In genomic region chr17:31541460-31541831, GRCm38 (mm10) we compare ENCODE assay signal across 10 mouse cellular contexts. TPM values are rescaled to one million over a fixed set of nuclear protein-coding genes. Genes with fewer than 3 reads are reported as not detected.
DNase-seq lines count a peak whose midpoint lies in the region; ATAC-seq lines count a peak whose summit lies in the region.
"Had no signal": no experiment of that assay in that cellular context is flagged by ENCODE, and none has a peak within 500 bp of the region (broad histone marks: within the 10 kb centered on the region; RNA-seq: fewer than 3 reads in every experiment).

No protein-coding gene starts in this region.

- DNase-seq in frontal cortex, postnatal 36 days (ENCODE audit: low spot score in 2 of 2), result peak; percentile 14 to 20
- no peak for DNase-seq in frontal cortex, postnatal 25 days (ENCODE audit: low spot score in 2 of 2)
- DNase-seq in adrenal gland, postnatal 10 days, result peak; percentile 63
- DNase-seq in gastrocnemius, postnatal 25 days, result peak; percentile 58
- no peak for DNase-seq in ovary, postnatal 36 days (ENCODE audit: low spot score)
- no peak for DNase-seq in thymus, postnatal 10 days (ENCODE audit: low spot score in 2 of 2)
- DNase-seq in cerebellum, postnatal 25 days, result no peak

- H3K36me3 ChIP-seq in limb, embryonic 12.5 days, result no peaks in the 10 kb centered on the region

- H3K4me2 ChIP-seq in limb, embryonic 12.5 days, result no peak overlapping the region

- 23% methylated on average over 6 of the region's 6 CpGs for WGBS in limb, embryonic 12.5 days

- H3K27me3 ChIP-seq in limb, embryonic 12.5 days, result no peaks in the 10 kb centered on the region
- H3K27me3 ChIP-seq: CH12.LX had no signal

- H3K9me3 ChIP-seq in limb, embryonic 12.5 days, result no peaks in the 10 kb centered on the region

- H3K4me3 ChIP-seq in limb, embryonic 12.5 days (replicated peaks), result no peak overlapping the region

- peaks cover 27% of the 10 kb centered on the region for H3K4me1 ChIP-seq in limb, embryonic 12.5 days (replicated peaks)

- peak; percentile 79 for ATAC-seq in limb, embryonic 12.5 days (ENCODE audit: insufficient number of reproducible peaks, insufficient read depth, low FRiP score, low TSS enrichment, low read depth)

- H3K27ac ChIP-seq in limb, embryonic 12.5 days, result peak overlapping the region; percentile 87
- H3K27ac ChIP-seq: liver, embryonic 14.5 days had no signal

- H3K9ac ChIP-seq in limb, embryonic 12.5 days (replicated peaks), result no peak overlapping the region
- H3K9ac ChIP-seq: liver, embryonic 14.5 days had no signal

RNA-seq across cellular contexts. Expression of gene Ndufv3, which starts 21.5 kb away (rescaled TPM):
- total RNA-seq in adrenal gland, postnatal 10 days (2021), result 100 to 1,000 TPM; 637 to 664 TPM
- 100 to 1,000 TPM; 458 to 461 TPM for total RNA-seq in gastrocnemius, postnatal 25 days (2021)
- 241 and 250 TPM in 2 replicates for polyA plus RNA-seq in limb, embryonic 12.5 days (2016; fragmentation: Nextera tagmentation; extraction: Ambion mirVana)

RNA-seq across cellular contexts. Expression of gene Wdr4, which starts 21.7 kb away (rescaled TPM):
- 10 to 100 TPM; 22.9 to 28.0 TPM for total RNA-seq in adrenal gland, postnatal 10 days (2021)
- total RNA-seq in gastrocnemius, postnatal 25 days (2021), result 1 to 10 TPM; 5.1 to 6.7 TPM
- polyA plus RNA-seq in limb, embryonic 12.5 days (2016; fragmentation: Nextera tagmentation; extraction: Ambion mirVana), result 42.0 and 43.6 TPM in 2 replicates

RNA-seq across cellular contexts. Expression of gene Pknox1, which starts 23.1 kb away (rescaled TPM):
- total RNA-seq in adrenal gland, postnatal 10 days (2021), result 10 to 100 TPM; 15.4 to 21.8 TPM
- 1 to 10 TPM; 5.9 to 7.0 TPM for total RNA-seq in gastrocnemius, postnatal 25 days (2021)
- 35.4 and 39.3 TPM in 2 replicates for polyA plus RNA-seq in limb, embryonic 12.5 days (2016; fragmentation: Nextera tagmentation; extraction: Ambion mirVana)

Comparison
In these comparisons a context has a peak if more than half of its experiments do, and no peak if none do; other contexts are left out.
1. DNase-seq: peak in frontal cortex, postnatal 36 days (2 of 2), adrenal gland, postnatal 10 days (single experiment) and gastrocnemius, postnatal 25 days (single experiment); none in frontal cortex, postnatal 25 days (0 of 2), ovary, postnatal 36 days (single experiment), thymus, postnatal 10 days (0 of 2) and cerebellum, postnatal 25 days (0 of 2).